Mouse (Mus musculus): ENCODE measurements at regions not wholly inside any gene's neighbourhood (a gene's known extent, or its start where the extent isn't known, plus 50 kb on each side); places are given as distances from the start of the nearest gene placed in this dataset.

GRCm38 (mm10) chr5:33537017-33537416 lies 92.4 kb downstream of the Fam53a start:
- H3K27me3 ChIP-seq (ENCODE audit: insufficient read depth, low read length) = peaks cover 17% of the 10 kb centered on the region; the same call in 1 of the 2 replicates
- peaks cover 17% of the 10 kb centered on the region for H3K4me1 ChIP-seq (replicated peaks; ENCODE audit: insufficient read depth, low read length)
- no peak overlapping the region for H3K9ac ChIP-seq (ENCODE audit: low read depth, low read length)
- no peak overlapping the region for H3K4me2 ChIP-seq (ENCODE audit: low read length)
- ATAC-seq (replicated peaks; ENCODE audit: low FRiP score, low read depth) (no peak), DNase-seq (ENCODE audit: low spot score) (no peak)
- no peaks in the 10 kb centered on the region for H3K9me3 ChIP-seq (replicated peaks; ENCODE audit: low read length)
- no peak overlapping the region for H3K27ac ChIP-seq
- 61% methylated on average over 4 of the region's 4 CpGs for WGBS
- no peak for TF ChIP-seq CTCF (IDR thresholded peaks at IDR 0.05; ENCODE audit: low read depth)
- H3K4me3 ChIP-seq (replicated peaks; ENCODE audit: low read depth, low read length) = no peak overlapping the region
- H3K36me3 ChIP-seq (ENCODE audit: insufficient read depth, low read length) = no peaks in the 10 kb centered on the region

- Histone ChIP-seq H3K4me2 (ENCODE audit: low read length) (no peak overlapping the region), H3K4me3 (replicated peaks; ENCODE audit: low read depth, low read length) (no peak overlapping the region), H3K9me3 (replicated peaks; ENCODE audit: low read length) (no peaks in the 10 kb centered on the region), H3K27ac (no peak overlapping the region), H3K4me1 (replicated peaks; ENCODE audit: insufficient read depth, low read length) (peaks cover 17% of the 10 kb centered on the region), H3K36me3 (ENCODE audit: insufficient read depth, low read length) (no peaks in the 10 kb centered on the region), H3K9ac (ENCODE audit: low read depth, low read length) (no peak overlapping the region), H3K27me3 (ENCODE audit: insufficient read depth, low read length) (peaks cover 17% of the 10 kb centered on the region; the same call in 1 of the 2 replicates)
- no peak for TF ChIP-seq CTCF (IDR thresholded peaks at IDR 0.05; ENCODE audit: low read depth)
- 72% methylated on average over 4 of the region's 4 CpGs for WGBS
- DNase-seq (ENCODE audit: low spot score) (no peak), ATAC-seq (replicated peaks; ENCODE audit: low FRiP score, low read depth) (no peak)
Observed at GRCm38 (mm10) chr5:33536261-33536660, 93.2 kb downstream of the Fam53a start.

- DNase-seq (ENCODE audit: low spot score) (peak; percentile 19), ATAC-seq (replicated peaks; ENCODE audit: low FRiP score, low read depth) (no peak; the same call in 1 of the 2 replicates)
- Histone ChIP-seq H3K4me2 (ENCODE audit: low read length) (peak overlapping the region; percentile 48), H3K27me3 (ENCODE audit: insufficient read depth, low read length) (peaks cover 9% of the 10 kb centered on the region; the same call in 1 of the 2 replicates), H3K9ac (ENCODE audit: low read depth, low read length) (no peak overlapping the region), H3K4me3 (replicated peaks; ENCODE audit: low read depth, low read length) (no peak overlapping the region; the same call in 1 of the 2 replicates), H3K4me1 (replicated peaks; ENCODE audit: insufficient read depth, low read length) (peaks cover 17% of the 10 kb centered on the region), H3K36me3 (ENCODE audit: insufficient read depth, low read length) (no peaks in the 10 kb centered on the region), H3K27ac (no peak overlapping the region), H3K9me3 (replicated peaks; ENCODE audit: low read length) (no peaks in the 10 kb centered on the region)
- 12% methylated on average over 21 of the region's 21 CpGs for WGBS
- no peak for TF ChIP-seq CTCF (IDR thresholded peaks at IDR 0.05; ENCODE audit: low read depth)
Observed at GRCm38 (mm10) chr5:33535145-33536010, 94.1 kb downstream of the Fam53a start.

- TF ChIP-seq CTCF (IDR thresholded peaks at IDR 0.05; ENCODE audit: low read depth) = no peak
- Histone ChIP-seq H3K4me3 (replicated peaks; ENCODE audit: low read depth, low read length) (peak overlapping the region; percentile 16; the same call in 1 of the 2 replicates), H3K27ac (no peak overlapping the region), H3K4me1 (replicated peaks; ENCODE audit: insufficient read depth, low read length) (peaks cover 17% of the 10 kb centered on the region), H3K36me3 (ENCODE audit: insufficient read depth, low read length) (no peaks in the 10 kb centered on the region), H3K4me2 (ENCODE audit: low read length) (peak overlapping the region; percentile 48), H3K9me3 (replicated peaks; ENCODE audit: low read length) (no peaks in the 10 kb centered on the region), H3K9ac (ENCODE audit: low read depth, low read length) (no peak overlapping the region), H3K27me3 (ENCODE audit: insufficient read depth, low read length) (peaks cover 2% of the 10 kb centered on the region; the same call in 1 of the 2 replicates)
- ATAC-seq (replicated peaks; ENCODE audit: low FRiP score, low read depth) (no peak), DNase-seq (ENCODE audit: low spot score) (peak; percentile 63)
- 2% methylated on average over 13 of the region's 13 CpGs for WGBS
Observed at GRCm38 (mm10) chr5:33534345-33534744, 95.1 kb downstream of the Fam53a start.

GRCm38 (mm10) chr5:33533185-33533584 lies 96.2 kb downstream of the Fam53a start:
- H3K36me3 ChIP-seq (ENCODE audit: insufficient read depth, low read length) = no peaks in the 10 kb centered on the region
- peaks cover 17% of the 10 kb centered on the region for H3K4me1 ChIP-seq (replicated peaks; ENCODE audit: insufficient read depth, low read length)
- H3K9me3 ChIP-seq (replicated peaks; ENCODE audit: low read length) = no peaks in the 10 kb centered on the region
- WGBS = 93% methylated on average over 4 of the region's 4 CpGs
- H3K4me3 ChIP-seq (replicated peaks; ENCODE audit: low read depth, low read length) = no peak overlapping the region
- no peaks in the 10 kb centered on the region for H3K27me3 ChIP-seq (ENCODE audit: insufficient read depth, low read length)
- no peak overlapping the region for H3K27ac ChIP-seq
- ATAC-seq (replicated peaks; ENCODE audit: low FRiP score, low read depth) (no peak), DNase-seq (ENCODE audit: low spot score) (no peak)
- TF ChIP-seq CTCF (IDR thresholded peaks at IDR 0.05; ENCODE audit: low read depth) = no peak
- H3K4me2 ChIP-seq (ENCODE audit: low read length) = no peak overlapping the region
- H3K9ac ChIP-seq (ENCODE audit: low read depth, low read length) = no peak overlapping the region

- H3K27me3 ChIP-seq (ENCODE audit: insufficient read depth, low read length) = no peaks in the 10 kb centered on the region
- DNase-seq (ENCODE audit: low spot score) = no peak
- WGBS = 91% methylated on average over 1 of the region's 1 CpGs
- no peaks in the 10 kb centered on the region for H3K9me3 ChIP-seq (replicated peaks; ENCODE audit: low read length)
- no peaks in the 10 kb centered on the region for H3K36me3 ChIP-seq (ENCODE audit: insufficient read depth, low read length)
- TF ChIP-seq CTCF (IDR thresholded peaks at IDR 0.05; ENCODE audit: low read depth) = no peak
- no peak overlapping the region for H3K4me3 ChIP-seq (replicated peaks; ENCODE audit: low read depth, low read length)
- H3K4me1 ChIP-seq (replicated peaks; ENCODE audit: insufficient read depth, low read length) = peaks cover 17% of the 10 kb centered on the region
- no peak overlapping the region for H3K4me2 ChIP-seq (ENCODE audit: low read length)
- no peak overlapping the region for H3K27ac ChIP-seq
- no peak for ATAC-seq (replicated peaks; ENCODE audit: low FRiP score, low read depth)
- H3K9ac ChIP-seq (ENCODE audit: low read depth, low read length) = no peak overlapping the region
Observed at GRCm38 (mm10) chr5:33531263-33531662, 97.5 kb upstream of the Nkx1-1 start.

Measured in kidney, postnatal 0 days (tissue).